Comparison of ENCODE assay signal across 10 mouse cellular contexts in genomic region chr17:28365122-28365521, GRCm38 (mm10). TPM values are rescaled to one million over a fixed set of nuclear protein-coding genes. Genes with fewer than 3 reads are reported as not detected.
A peak's percentile ranks its signal among the peaks of the same experiment; 100 is the strongest.
DNase-seq lines count a peak whose midpoint lies in the region; ATAC-seq and TF ChIP-seq lines count a peak whose summit lies in the region.
"Had no signal": no experiment of that assay in that cellular context is flagged by ENCODE, and none has a peak within 500 bp of the region (broad histone marks: within the 10 kb centered on the region; RNA-seq: fewer than 3 reads in every experiment).

TSS of gene Tulp1 (minus strand) at chr17:28365222.

- H3K36me3 ChIP-seq in heart, embryonic 15.5 days: no peaks in the 10 kb centered on the region
- no peaks in the 10 kb centered on the region for H3K36me3 ChIP-seq in heart, adult 2 months (ENCODE audit: control insufficient read depth, insufficient read depth, low read length)
- no peaks in the 10 kb centered on the region for H3K36me3 ChIP-seq in embryonic facial prominence, embryonic 10.5 days (replicated peaks)
- H3K36me3 ChIP-seq in hindbrain, embryonic 13.5 days: no peaks in the 10 kb centered on the region
- H3K36me3 ChIP-seq in midbrain, embryonic 12.5 days: no peaks in the 10 kb centered on the region

- peaks cover 29% of the 10 kb centered on the region for H3K4me1 ChIP-seq in heart, embryonic 15.5 days (replicated peaks)
- H3K4me1 ChIP-seq in heart, adult 2 months (ENCODE audit: control insufficient read depth, insufficient read depth, low read length): peaks cover 1% of the 10 kb centered on the region; the same call in 1 of the 2 replicates
- peaks cover 52% of the 10 kb centered on the region for H3K4me1 ChIP-seq in embryonic facial prominence, embryonic 10.5 days
- peaks cover 27% of the 10 kb centered on the region for H3K4me1 ChIP-seq in hindbrain, embryonic 13.5 days (replicated peaks)
- peaks cover 24% of the 10 kb centered on the region for H3K4me1 ChIP-seq in midbrain, embryonic 12.5 days

- DNase-seq in heart, adult 2 months: no peak
- no peak for DNase-seq in embryonic facial prominence, embryonic 10.5 days (ENCODE audit: low spot score)
- DNase-seq in urinary bladder, adult 18-20 months (ENCODE audit: low spot score in 2 of 2): no peak
- DNase-seq in gastrocnemius, postnatal 25 days: no peak
- DNase-seq in ovary, adult 18-20 months (ENCODE audit: low spot score): no peak
- DNase-seq: cerebellum, adult 18-20 months had no signal

- H3K4me3 ChIP-seq in heart, embryonic 15.5 days: peak within 1 kb of the TSS; percentile 45
- no peak within 1 kb of the TSS for H3K4me3 ChIP-seq in heart, adult 2 months
- peak within 1 kb of the TSS; percentile 56 for H3K4me3 ChIP-seq in embryonic facial prominence, embryonic 10.5 days
- peak within 1 kb of the TSS; percentile 22 for H3K4me3 ChIP-seq in hindbrain, embryonic 13.5 days
- H3K4me3 ChIP-seq in midbrain, embryonic 12.5 days: peak within 1 kb of the TSS; percentile 27

- H3K4me2 ChIP-seq in heart, embryonic 15.5 days: peak within 1 kb of the TSS; percentile 57
- H3K4me2 ChIP-seq in hindbrain, embryonic 13.5 days: peak within 1 kb of the TSS; percentile 41
- H3K4me2 ChIP-seq in midbrain, embryonic 12.5 days (replicated peaks): peak within 1 kb of the TSS; percentile 42

- no peak within 1 kb of the TSS for H3K27ac ChIP-seq in heart, embryonic 15.5 days
- H3K27ac ChIP-seq in heart, adult 2 months: no peak within 1 kb of the TSS
- peak within 1 kb of the TSS; percentile 40 for H3K27ac ChIP-seq in embryonic facial prominence, embryonic 10.5 days (replicated peaks)
- H3K27ac ChIP-seq in hindbrain, embryonic 13.5 days: no peak within 1 kb of the TSS
- H3K27ac ChIP-seq in midbrain, embryonic 12.5 days (replicated peaks): no peak within 1 kb of the TSS

- 34% methylated on average over 8 of the region's 8 CpGs for WGBS in heart, embryonic 15.5 days
- 45% methylated on average over 8 of the region's 8 CpGs for WGBS in heart, adult 2 months
- WGBS in embryonic facial prominence, embryonic 10.5 days: 25% methylated on average over 8 of the region's 8 CpGs
- WGBS in hindbrain, embryonic 13.5 days: 34% methylated on average over 8 of the region's 8 CpGs
- 22% methylated on average over 8 of the region's 8 CpGs for whole genome bisulfite sequencing in midbrain, embryonic 12.5 days

- ATAC-seq in heart, embryonic 15.5 days (replicated peaks; ENCODE audit: insufficient number of reproducible peaks, insufficient read depth, low FRiP score, low read depth): no peak
- no peak for ATAC-seq in hindbrain, embryonic 13.5 days (ENCODE audit: low FRiP score)
- no peak for ATAC-seq in midbrain, embryonic 12.5 days (ENCODE audit: low FRiP score, low read depth)

- TF ChIP-seq EP300 in heart, adult 2 months (IDR thresholded peaks at IDR 0.05; ENCODE audit: insufficient read depth, low read depth, low read length): no peak

- TF ChIP-seq POLR2A in heart, adult 2 months (IDR thresholded peaks at IDR 0.05; ENCODE audit: insufficient read depth, low read depth, low read length): no peak

- intact Hi-C loops in heart, adult 2 months (cut with DNase I): loop anchor here (5.0 kb wide), 1 partner anchor 138 kb away; no protein-coding TSS in a partner anchor

- no peak within 1 kb of the TSS; the same call in 1 of the 2 replicates for H3K9ac ChIP-seq in heart, embryonic 15.5 days
- H3K9ac ChIP-seq in heart, adult 2 months (ENCODE audit: low read depth, low read length): no peak within 1 kb of the TSS
- peak within 1 kb of the TSS; percentile 49 for H3K9ac ChIP-seq in hindbrain, embryonic 13.5 days
- no peak within 1 kb of the TSS for H3K9ac ChIP-seq in midbrain, embryonic 12.5 days (replicated peaks)

- TF ChIP-seq CTCF in heart, adult 2 months (IDR thresholded peaks at IDR 0.05): no peak

- no peaks in the 10 kb centered on the region for H3K79me2 ChIP-seq in heart, adult 2 months (replicated peaks; ENCODE audit: control insufficient read depth, insufficient read depth, low read length)

- peaks cover 50% of the 10 kb centered on the region for H3K27me3 ChIP-seq in heart, embryonic 15.5 days
- H3K27me3 ChIP-seq in heart, adult 2 months (ENCODE audit: control insufficient read depth, insufficient read depth, low read length): peaks cover 5% of the 10 kb centered on the region; the same call in 1 of the 2 replicates
- H3K27me3 ChIP-seq in embryonic facial prominence, embryonic 10.5 days (replicated peaks; ENCODE audit: low read depth, poor library complexity, severe bottlenecking): peaks cover 71% of the 10 kb centered on the region
- H3K27me3 ChIP-seq in hindbrain, embryonic 13.5 days: peaks cover 64% of the 10 kb centered on the region
- peaks cover 58% of the 10 kb centered on the region for H3K27me3 ChIP-seq in midbrain, embryonic 12.5 days

- no peaks in the 10 kb centered on the region for H3K9me3 ChIP-seq in heart, embryonic 15.5 days (replicated peaks)
- no peaks in the 10 kb centered on the region for H3K9me3 ChIP-seq in embryonic facial prominence, embryonic 10.5 days
- H3K9me3 ChIP-seq in hindbrain, embryonic 13.5 days: no peaks in the 10 kb centered on the region
- H3K9me3 ChIP-seq in midbrain, embryonic 12.5 days: no peaks in the 10 kb centered on the region

RNA-seq across cellular contexts. Expression of gene Tulp1, which starts in this region (rescaled TPM):
- polyA plus RNA-seq in heart, embryonic 15.5 days (2015; fragmentation: Nextera tagmentation; extraction: Ambion mirVana): 2.6 and 4.3 TPM in 2 replicates
- not detected for total RNA-seq in heart, adult 2 months (2021)
- 0.38 TPM in 1 of 2 replicates, not detected in the other for polyA plus RNA-seq in heart, adult 2 months (2012; rRNA removed)
- 3.4 and 4.9 TPM in 2 replicates for polyA plus RNA-seq in embryonic facial prominence, embryonic 10.5 days (2016; fragmentation: Nextera tagmentation; extraction: Ambion mirVana)
- polyA plus RNA-seq in hindbrain, embryonic 13.5 days (2015; fragmentation: Nextera tagmentation; extraction: Ambion mirVana): 2.1 and 2.2 TPM in 2 replicates
- polyA plus RNA-seq in midbrain, embryonic 12.5 days (2016; fragmentation: Nextera tagmentation; extraction: Ambion mirVana): 4.9 and 5.1 TPM in 2 replicates
- not detected for total RNA-seq in gastrocnemius, postnatal 25 days (2021)
- total RNA-seq: left cerebral cortex, postnatal 10 days had no signal
